Mouse (Mus musculus): Measurements from ENCODE around the gene Rbmxl1. TPM values are rescaled to one million over a fixed set of nuclear protein-coding genes. Genes with fewer than 3 reads are reported as not detected.

Rbmxl1 gene
- polyA plus RNA-seq, 1 experiment from 2014 or later: 184 TPM

DNA sequence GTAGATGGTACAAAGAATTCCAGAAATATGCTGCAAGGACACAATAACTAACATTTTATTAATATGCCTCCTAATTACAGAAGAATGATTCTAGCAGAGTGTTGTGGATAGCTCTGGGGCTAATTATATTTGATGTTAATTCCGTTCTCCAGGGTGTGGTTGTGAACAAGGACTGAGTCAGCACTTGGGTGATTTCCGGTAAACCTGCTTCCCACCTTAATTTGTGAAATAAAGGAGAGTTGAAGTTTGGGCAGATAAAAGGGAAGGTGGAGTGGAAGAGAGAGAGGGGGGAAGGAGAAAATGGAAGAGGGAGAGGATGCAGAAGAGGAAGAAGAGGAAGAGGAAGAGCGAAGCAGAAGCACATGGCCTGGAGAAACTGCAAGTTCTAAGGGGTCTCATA is 19.0 kb downstream of the Rbmxl1 start:
- no peaks in the 10 kb centered on the region for H3K9me3 ChIP-seq (replicated peaks)
- no peaks in the 10 kb centered on the region for H3K4me1 ChIP-seq
- no peak overlapping the region for H3K9ac ChIP-seq
- no peaks in the 10 kb centered on the region for H3K27me3 ChIP-seq
- 71% methylated on average over 3 of the region's 3 CpGs for WGBS
- no peak overlapping the region for H3K4me2 ChIP-seq (replicated peaks)
- H3K36me3 ChIP-seq: no peaks in the 10 kb centered on the region
- H3K4me3 ChIP-seq (replicated peaks): no peak overlapping the region
- ATAC-seq (ENCODE audit: insufficient number of reproducible peaks, low FRiP score, low TSS enrichment, low read depth): no peak
- H3K27ac ChIP-seq (replicated peaks): no peak overlapping the region

GRCm38 (mm10) chr8:78477051-78477829 is 31.5 kb downstream of the Rbmxl1 start:
- ATAC-seq (ENCODE audit: insufficient number of reproducible peaks, low FRiP score, low TSS enrichment, low read depth): no peak; the same call in 1 of the 2 replicates
- WGBS: 31% methylated on average over 6 of the region's 6 CpGs
- Histone ChIP-seq H3K27me3 (no peaks in the 10 kb centered on the region), H3K4me2 (replicated peaks) (no peak overlapping the region), H3K27ac (replicated peaks) (no peak overlapping the region), H3K9me3 (replicated peaks) (no peaks in the 10 kb centered on the region), H3K9ac (no peak overlapping the region), H3K36me3 (no peaks in the 10 kb centered on the region), H3K4me3 (replicated peaks) (no peak overlapping the region), H3K4me1 (no peaks in the 10 kb centered on the region)

GRCm38 (mm10) chr8:78467889-78468288 is 40.8 kb downstream of the Rbmxl1 start:
- Histone ChIP-seq H3K4me2 (replicated peaks) (no peak overlapping the region), H3K27ac (replicated peaks) (no peak overlapping the region), H3K9ac (no peak overlapping the region), H3K4me3 (replicated peaks) (no peak overlapping the region), H3K36me3 (no peaks in the 10 kb centered on the region), H3K27me3 (no peaks in the 10 kb centered on the region), H3K9me3 (replicated peaks) (0 out of 2 replicates have a peak, but pooled peaks cover 4% of the 10 kb centered on the region), H3K4me1 (no peaks in the 10 kb centered on the region)
- WGBS: 91% methylated on average over 2 of the region's 2 CpGs
- ATAC-seq (ENCODE audit: insufficient number of reproducible peaks, low FRiP score, low TSS enrichment, low read depth): no peak

DNA sequence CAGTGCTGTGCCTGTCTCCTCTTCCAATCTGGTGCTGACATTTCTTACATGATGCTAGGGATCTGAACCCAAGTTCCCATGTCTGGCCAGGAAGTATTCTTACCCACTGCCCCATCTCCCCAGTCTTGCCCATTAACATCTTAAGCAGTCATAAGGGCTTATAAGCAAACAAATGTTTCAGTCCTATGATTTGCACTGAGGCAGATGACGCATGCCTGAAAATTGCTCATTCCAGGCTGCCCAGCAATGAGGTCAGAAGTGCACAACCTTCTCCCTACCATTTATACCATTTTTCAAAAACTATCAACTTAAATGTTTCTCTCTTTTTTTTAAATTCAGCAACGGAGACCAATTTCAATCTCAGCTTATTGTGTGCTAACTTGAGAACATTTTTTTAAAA is 44.8 kb downstream of the Rbmxl1 start:
- Histone ChIP-seq H3K9ac (no peak overlapping the region), H3K27ac (replicated peaks) (no peak overlapping the region), H3K4me3 (replicated peaks) (no peak overlapping the region), H3K9me3 (replicated peaks) (0 out of 2 replicates have a peak, but pooled peaks cover 4% of the 10 kb centered on the region), H3K27me3 (no peaks in the 10 kb centered on the region), H3K36me3 (no peaks in the 10 kb centered on the region), H3K4me2 (replicated peaks) (no peak overlapping the region), H3K4me1 (no peaks in the 10 kb centered on the region)
- 77% methylated on average over 2 of the region's 2 CpGs for WGBS
- ATAC-seq (ENCODE audit: insufficient number of reproducible peaks, low FRiP score, low TSS enrichment, low read depth): no peak

- 69% methylated on average over 3 of the region's 3 CpGs for WGBS
Observed at GRCm38 (mm10) chr8:78456441-78456840, 52.3 kb downstream of the Rbmxl1 start.

More at GRCm38 (mm10) chr8:78456441-78456840, 52.3 kb downstream of the Rbmxl1 start:
- H3K9me3 ChIP-seq (replicated peaks): no peaks in the 10 kb centered on the region
- no peaks in the 10 kb centered on the region for H3K27me3 ChIP-seq
- ATAC-seq (ENCODE audit: insufficient number of reproducible peaks, low FRiP score, low TSS enrichment, low read depth): no peak
- no peaks in the 10 kb centered on the region for H3K36me3 ChIP-seq
- no peak overlapping the region for H3K9ac ChIP-seq
- H3K4me1 ChIP-seq: no peaks in the 10 kb centered on the region
- H3K4me3 ChIP-seq (replicated peaks): no peak overlapping the region
- no peak overlapping the region for H3K4me2 ChIP-seq (replicated peaks)
- H3K27ac ChIP-seq (replicated peaks): no peak overlapping the region

Other genes with a start within 250 kb of the Rbmxl1 start
- 0.07 TPM in 1 of 2 replicates, not detected in the other for gene Pou4f2, start 72.3 kb downstream of the Rbmxl1 start, polyA plus RNA-seq (2015; fragmentation: Nextera tagmentation; extraction: Ambion mirVana)
- 19.7 and 20.8 TPM in 2 replicates for gene Slc10a7, start 448 bp upstream of the Rbmxl1 start, polyA plus RNA-seq (2015; fragmentation: Nextera tagmentation; extraction: Ambion mirVana)

Measured in embryonic facial prominence, embryonic 15.5 days (tissue).